Mouse (Mus musculus) kidney, adult 2 months (tissue): ENCODE results near the gene Mfsd5.

Source experiments
- CTCF ChIP-seq: fragments of 200-500 bp; conservative IDR thresholded peaks from 2 replicates; pipeline ENCODE4 v1.5.1; 2011; ENCODE audit warnings: low read depth, mild to moderate bottlenecking, control low read depth, low read length, moderate library complexity, mixed read lengths; ENCODE audit not compliant: insufficient read depth, insufficient read length
- POLR2A ChIP-seq: fragments of 200-500 bp; IDR thresholded peaks from one replicate; pipeline ENCODE4 v1.6.1; 2011; ENCODE audit warnings: low read depth, low read length, control low read depth

GRCm38 (mm10) chr15:102240607-102241006, 38.6 kb upstream of the Mfsd5 start:
- TF ChIP-seq POLR2A (no peak), CTCF (no peak)
